Mouse (Mus musculus) CH12.LX (cell line): ENCODE measurements around the gene Mlf1. TPM values are rescaled to one million over a fixed set of nuclear protein-coding genes. Genes with fewer than 3 reads are reported as not detected.

Source experiments
- DNase-seq: peaks from one replicate; pipeline ENCODE4 v3.0.0-alpha.2; 2013; ENCODE audit errors: extremely low read depth
- H3K27ac ChIP-seq: 2 replicates; pipeline ENCODE4 v1.5.1; 2012; ENCODE audit warnings: low read depth, mild to moderate bottlenecking, control low read depth, moderate library complexity; ENCODE audit not compliant: insufficient read depth
- H3K27me3 ChIP-seq: replicated peaks from 2 replicates; pipeline ENCODE3; 2012; ENCODE audit warnings: inconsistent platforms
- H3K36me3 ChIP-seq, 2 experiments: replicated peaks in 1 of 2; 2 replicates each; pipeline versions ENCODE3 to v1.6.1; 2012; ENCODE audit warnings: inconsistent platforms in 1 of 2, low read length in 1 of 2, mild to moderate bottlenecking in 1 of 2, mixed read lengths in 1 of 2, moderate library complexity in 1 of 2; ENCODE audit not compliant: control insufficient read depth in 1 of 2, insufficient read depth in 1 of 2
- H3K4me1 ChIP-seq, 2 experiments: 2 replicates each; pipeline ENCODE4 v1.6.1; 2012; ENCODE audit warnings: inconsistent platforms in 1 of 2, moderate library complexity in 1 of 2; ENCODE audit not compliant: insufficient read depth in 2 of 2, control insufficient read depth in 1 of 2
- H3K4me2 ChIP-seq: 2 replicates; pipeline ENCODE4 v1.6.1; 2012; ENCODE audit warnings: low read depth, mild to moderate bottlenecking, control low read depth; ENCODE audit not compliant: poor library complexity, insufficient read depth, severe bottlenecking
- H3K4me3 ChIP-seq, 3 experiments: fragments of 150-350 bp in 1 of 3; sonication (generic) in 1 of 3; replicated peaks in 1 of 3; 2 replicates each; pipeline versions ENCODE3 to v1.5.1; 2011 to 2012; ENCODE audit warnings: low read depth in 2 of 3, low read length in 2 of 3, mild to moderate bottlenecking in 2 of 3, moderate library complexity in 2 of 3, control low read depth in 1 of 3, improper control_type of control experiment in 1 of 3, inconsistent platforms in 1 of 3, mixed read lengths in 1 of 3; ENCODE audit not compliant: poor library complexity in 1 of 3
- H3K79me2 ChIP-seq: replicated peaks from 2 replicates; pipeline ENCODE4 v1.6.1; 2012; ENCODE audit warnings: mild to moderate bottlenecking, moderate library complexity; ENCODE audit not compliant: control insufficient read depth, poor library complexity, insufficient read depth, severe bottlenecking; ENCODE audit errors: extremely low read depth
- H3K9ac ChIP-seq: 2 replicates; pipeline ENCODE4 v1.6.1; 2012; ENCODE audit warnings: low read depth, mild to moderate bottlenecking, control low read depth, moderate library complexity; ENCODE audit not compliant: insufficient read depth
- H3K9me3 ChIP-seq: replicated peaks from 2 replicates; pipeline ENCODE3; 2012; ENCODE audit warnings: low read length, inconsistent platforms, mixed read lengths
- CTCF ChIP-seq, 2 experiments: IDR thresholded peaks in 1 of 2; conservative IDR thresholded peaks in 1 of 2; 2 replicates each; pipeline ENCODE4 v1.5.1; 2011 to 2012; ENCODE audit warnings: low read depth in 2 of 2, low read length in 2 of 2, improper control_type of control experiment in 1 of 2, inconsistent platforms in 1 of 2, mild to moderate bottlenecking in 1 of 2, moderate library complexity in 1 of 2
- NELFE ChIP-seq: IDR thresholded peaks from 2 replicates; pipeline ENCODE4 v1.6.1; 2011; ENCODE audit warnings: low read depth, low read length, improper control_type of control experiment
- dilution Hi-C: fragments of 300-500 bp; cut with MboI; formaldehyde crosslinking; loops from 2 replicates; pipeline ENCODE4 v1.14.3; 2020; ENCODE audit warnings: low sequenced_read_pairs; ENCODE audit not compliant: extremely low pct_unique_long_range_greater_than_20kb, extremely low pct_ligation_motif_present
- in situ Hi-C: fragments of 300-500 bp; cut with MboI; formaldehyde crosslinking; loops from 3 replicates; pipeline ENCODE4 v1.14.3; 2019; ENCODE audit warnings: low sequenced_read_pairs, low pct_ligation_motif_present, low pct_unique_long_range_greater_than_20kb, mixed read lengths
- polyA plus RNA-seq: library from polyadenylated mRNA; unstranded; fragments of >175 nt; gene quantifications from 2 replicates; pipeline ENCODE4 v1.2.1, GENCODE M21; 2012; ENCODE audit warnings: low read depth; ENCODE audit not compliant: insufficient read length
- total RNA-seq, 2 experiments: library from RNA; depleted of rRNA; stranded (reverse); fragments of 300-350 nt in 1 of 2; fragments of >200 nt in 1 of 2; gene quantifications; 2 replicates each; pipeline ENCODE4 v1.2.3; 2012 to 2014

Gene Mlf1
- total and polyA plus RNA-seq, 3 experiments, result not detected

DNA sequence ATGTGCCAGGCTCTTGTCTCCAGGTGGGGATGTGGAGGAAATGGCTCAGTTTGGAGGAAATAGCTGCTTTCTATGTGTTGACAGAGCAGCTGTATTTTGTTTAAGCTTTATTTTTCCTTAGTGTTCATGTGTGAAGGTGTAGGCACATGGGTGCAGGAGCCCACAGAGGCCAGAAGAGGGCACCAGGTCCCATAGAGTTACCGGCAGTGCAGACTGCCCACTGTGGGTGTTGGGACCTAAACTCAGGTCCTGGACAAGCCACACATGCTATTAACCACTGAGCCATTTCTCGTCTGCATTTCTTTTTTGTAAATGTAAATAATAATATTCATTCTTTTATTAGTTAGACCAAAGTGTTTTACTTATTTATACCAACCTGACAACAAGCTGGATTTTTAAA, 73.2 kb downstream of the Mlf1 start:
- Histone ChIP-seq H3K4me1 (no peaks in the 10 kb centered on the region), H3K4me2 (no peak overlapping the region), H3K9ac (no peak overlapping the region), H3K79me2 (no peaks in the 10 kb centered on the region), H3K27ac (no peak overlapping the region), H3K4me3 (no peak overlapping the region), H3K27me3 (no peaks in the 10 kb centered on the region), H3K36me3 (peaks cover 59 to 93% of the 10 kb centered on the region in 2 experiments), H3K9me3 (peaks cover 2% of the 10 kb centered on the region)
- dilution Hi-C loops (no loop called here), in situ Hi-C loops (no loop called here)
- DNase-seq, result peak; percentile 12
- TF ChIP-seq CTCF (conservative IDR thresholded peaks at IDR 0.05 in 1 of 2, IDR thresholded peaks at IDR 0.05 in 1 of 2; ENCODE audit: low read depth in 2 of 2, low read length in 2 of 2) (peak in 1 of 2 experiments; percentile 35; a peak in 2 of 4 replicates), NELFE (no peak)

Other genes starting within 250 kb of the Mlf1 start
- not detected in 2 replicates for gene Gm17402, start 1.1 kb downstream of the Mlf1 start, total RNA-seq (2012; rRNA removed)
- not detected in 2 replicates for gene Gm17402, start 1.1 kb downstream of the Mlf1 start, total RNA-seq (2014; rRNA removed)
- gene Gm17402, start 1.1 kb downstream of the Mlf1 start, polyA plus RNA-seq, result not detected in 2 replicates
- gene Gfm1, start 56.0 kb downstream of the Mlf1 start, total RNA-seq (2012; rRNA removed), result 47.0 and 63.5 TPM in 2 replicates
- gene Gfm1, start 56.0 kb downstream of the Mlf1 start, total RNA-seq (2014; rRNA removed), result 73.1 and 74.9 TPM in 2 replicates
- 91.3 and 98.9 TPM in 2 replicates for gene Gfm1, start 56.0 kb downstream of the Mlf1 start, polyA plus RNA-seq
- gene Lxn, start 89.8 kb downstream of the Mlf1 start, total RNA-seq (2012; rRNA removed), result 11.0 and 14.3 TPM in 2 replicates
- 12.8 and 14.3 TPM in 2 replicates for gene Lxn, start 89.8 kb downstream of the Mlf1 start, total RNA-seq (2014; rRNA removed)
- 31.3 and 33.3 TPM in 2 replicates for gene Lxn, start 89.8 kb downstream of the Mlf1 start, polyA plus RNA-seq
- 0.08 TPM in 1 of 2 replicates, not detected in the other for gene Rarres1, start 141.4 kb downstream of the Mlf1 start, total RNA-seq (2012; rRNA removed)
- gene Rarres1, start 141.4 kb downstream of the Mlf1 start, total RNA-seq (2014; rRNA removed), result 0.24 and 0.34 TPM in 2 replicates
- 0.42 TPM in 1 of 2 replicates, not detected in the other for gene Rarres1, start 141.4 kb downstream of the Mlf1 start, polyA plus RNA-seq
- 44.3 and 50.3 TPM in 2 replicates for gene Mfsd1, start 208.6 kb downstream of the Mlf1 start, total RNA-seq (2012; rRNA removed)
- 56.8 and 68.7 TPM in 2 replicates for gene Mfsd1, start 208.6 kb downstream of the Mlf1 start, total RNA-seq (2014; rRNA removed)
- 82.2 and 95.7 TPM in 2 replicates for gene Mfsd1, start 208.6 kb downstream of the Mlf1 start, polyA plus RNA-seq